Mouse (Mus musculus) WW6 (cell line): ENCODE results near the gene Sp6.

Source experiments
- DNase-seq: peaks from one replicate; pipeline ENCODE4 v3.0.0-alpha.2; 2013; ENCODE audit warnings: low read depth, low spot score

Sp6 gene

GRCm38 (mm10) chr11:96982355-96982754, 30.8 kb upstream of the Sp6 start:
- DNase-seq = peak; percentile 76

- no peak for DNase-seq
Observed at GRCm38 (mm10) chr11:96982859-96983258, 30.3 kb upstream of the Sp6 start, which contains the start of gene Sp2. Sp2 (minus strand) TSS chr11:96982959.

- DNase-seq = no peak
Observed at GRCm38 (mm10) chr11:96984903-96985302, 28.3 kb upstream of the Sp6 start.

- no peak for DNase-seq
Observed at GRCm38 (mm10) chr11:96986463-96986862, 26.7 kb upstream of the Sp6 start.

- no peak for DNase-seq
Observed at GRCm38 (mm10) chr11:96987873-96988655, 25.1 kb upstream of the Sp6 start.

GRCm38 (mm10) chr11:96991501-96991900, 21.7 kb upstream of the Sp6 start:
- DNase-seq = no peak

- no peak for DNase-seq
Observed at GRCm38 (mm10) chr11:96992722-96993311, 20.4 kb upstream of the Sp6 start.

GRCm38 (mm10) chr11:96995031-96995430, 18.2 kb upstream of the Sp6 start:
- no peak for DNase-seq

GRCm38 (mm10) chr11:96995836-96996772, 17.1 kb upstream of the Sp6 start:
- DNase-seq = no peak

GRCm38 (mm10) chr11:96996773-96997379, 16.3 kb upstream of the Sp6 start:
- no peak for DNase-seq

- no peak for DNase-seq
Observed at GRCm38 (mm10) chr11:96997380-96997956, 15.7 kb upstream of the Sp6 start.

GRCm38 (mm10) chr11:97003170-97003569, 10.0 kb upstream of the Sp6 start:
- DNase-seq = no peak

- no peak for DNase-seq
Observed at GRCm38 (mm10) chr11:97007093-97007794, 6.0 kb upstream of the Sp6 start.

- DNase-seq = no peak
Observed at GRCm38 (mm10) chr11:97009198-97009790, 3.9 kb upstream of the Sp6 start.

GRCm38 (mm10) chr11:97017696-97018582, 4.7 kb downstream of the Sp6 start:
- DNase-seq = no peak

GRCm38 (mm10) chr11:97018583-97019344, 5.6 kb downstream of the Sp6 start:
- DNase-seq = no peak

GRCm38 (mm10) chr11:97019345-97019708, 6.1 kb downstream of the Sp6 start:
- no peak for DNase-seq

GRCm38 (mm10) chr11:97021121-97021765, 8.0 kb downstream of the Sp6 start:
- no peak for DNase-seq
